15 mouse cellular contexts compared by ENCODE assay signal in the genomic region with DNA sequence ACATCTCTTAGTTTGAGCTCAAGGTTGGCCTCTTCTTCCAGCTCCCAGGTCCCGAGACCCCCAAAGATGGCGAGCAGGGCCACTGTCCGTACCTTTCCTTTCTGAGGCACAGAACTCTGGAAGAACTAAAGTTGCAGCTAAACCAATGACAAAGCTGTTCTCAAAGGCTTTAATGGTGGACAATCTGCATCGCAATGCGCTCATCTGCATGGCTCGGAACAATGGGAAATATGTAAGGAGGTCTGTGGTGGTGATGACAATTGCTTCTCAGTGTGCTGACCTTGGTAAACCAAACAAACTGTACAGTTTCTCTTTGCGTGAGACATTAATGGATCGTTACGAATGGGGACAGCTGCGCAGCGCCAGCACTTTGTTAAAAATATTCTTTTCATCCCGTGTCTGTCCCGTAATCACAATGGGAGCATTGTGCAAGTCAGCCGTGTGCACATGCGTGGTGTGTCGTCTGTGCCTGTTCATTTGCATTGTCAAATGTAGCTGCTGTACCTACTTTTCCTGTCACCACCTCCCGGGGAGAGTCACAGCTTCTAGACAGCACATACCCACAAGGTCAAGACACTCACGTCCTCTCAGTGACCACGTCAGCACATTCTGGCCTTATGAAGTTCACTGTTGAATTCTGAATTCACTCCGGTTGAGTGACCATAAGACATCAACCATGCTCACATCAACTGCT. TPM values are rescaled to one million over a fixed set of nuclear protein-coding genes. Genes with fewer than 3 reads are reported as not detected.
DNase-seq lines count a peak whose midpoint lies in the region; ATAC-seq lines count a peak whose summit lies in the region.
"Not testable (repeated sequence)": the region's sequence is repeated elsewhere in the genome, so short reads cannot be mapped to it uniquely, and the experiment has no call there.
"Had no signal": no experiment of that assay in that cellular context is flagged by ENCODE, and none has a peak within 500 bp of the region (broad histone marks: within the 10 kb centered on the region; RNA-seq: fewer than 3 reads in every experiment).

No protein-coding gene starts in this region.

- H3K4me3 ChIP-seq in forebrain, embryonic 14.5 days (ENCODE audit: low read depth, low read length); heart, embryonic 13.5 days; midbrain, embryonic 14.5 days (replicated peaks; ENCODE audit: low read depth, low read length): not testable (repeated sequence)

- not testable (repeated sequence) for H3K27me3 ChIP-seq in forebrain, embryonic 14.5 days (replicated peaks; ENCODE audit: control insufficient read depth, insufficient read depth, low read length); heart, embryonic 13.5 days (replicated peaks); midbrain, embryonic 14.5 days (ENCODE audit: control insufficient read depth, insufficient read depth, low read length)

- not testable (repeated sequence) for H3K9me3 ChIP-seq in forebrain, embryonic 14.5 days (replicated peaks; ENCODE audit: control insufficient read depth, low read length); heart, embryonic 13.5 days; midbrain, embryonic 14.5 days (ENCODE audit: control insufficient read depth, low read length)

- not testable (repeated sequence) for H3K36me3 ChIP-seq in forebrain, embryonic 14.5 days (ENCODE audit: control insufficient read depth, insufficient read depth, low read length); heart, embryonic 13.5 days; midbrain, embryonic 14.5 days (ENCODE audit: control insufficient read depth, insufficient read depth, low read length)

- not testable (repeated sequence) for H3K9ac ChIP-seq in forebrain, embryonic 14.5 days (ENCODE audit: low read length); heart, embryonic 13.5 days; midbrain, embryonic 14.5 days (replicated peaks; ENCODE audit: low read length)

- 65% methylated on average over 20 of the region's 20 CpGs for WGBS in forebrain, embryonic 14.5 days
- 66% methylated on average over 20 of the region's 20 CpGs for WGBS in heart, embryonic 13.5 days
- 77% methylated on average over 20 of the region's 20 CpGs for WGBS in midbrain, embryonic 14.5 days

- not testable (repeated sequence) for ATAC-seq in forebrain, embryonic 14.5 days; heart, embryonic 13.5 days (ENCODE audit: extremely low read depth, insufficient number of reproducible peaks, low FRiP score, low TSS enrichment); midbrain, embryonic 14.5 days (ENCODE audit: low FRiP score, low TSS enrichment)

- H3K27ac ChIP-seq in forebrain, embryonic 14.5 days (ENCODE audit: low read depth, low read length); heart, embryonic 13.5 days (replicated peaks); midbrain, embryonic 14.5 days (replicated peaks; ENCODE audit: low read depth, low read length): not testable (repeated sequence)

- peak; percentile 65 for DNase-seq in Muller cell, postnatal 12 days (ENCODE audit: inconsistent ontology term)
- peak; percentile 19 for DNase-seq in brain, adult 2 months (ENCODE audit: low read depth, low spot score)
- peak; percentile 16 for DNase-seq in forebrain, embryonic 14.5 days (ENCODE audit: low spot score)
- peak; percentile 10 for DNase-seq in midbrain, embryonic 14.5 days
- DNase-seq in retina, postnatal 1 day, result peak; percentile 76

- not testable (repeated sequence) for H3K4me2 ChIP-seq in forebrain, embryonic 14.5 days (ENCODE audit: low read length); midbrain, embryonic 14.5 days (ENCODE audit: low read length)
- 0 out of 2 replicates have a peak overlapping the region, but pooled peaks have one; percentile 9 for H3K4me2 ChIP-seq in heart, embryonic 13.5 days

- not testable (repeated sequence) for H3K4me1 ChIP-seq in forebrain, embryonic 14.5 days (ENCODE audit: control insufficient read depth, insufficient read depth, low read length); heart, embryonic 13.5 days; midbrain, embryonic 14.5 days (ENCODE audit: control insufficient read depth, insufficient read depth, low read length)

RNA-seq across cellular contexts. Expression of gene Ankrd10, which starts 30.6 kb away (rescaled TPM):
- polyA plus RNA-seq in forebrain, embryonic 14.5 days (2014; fragmentation: Nextera tagmentation; extraction: Ambion mirVana), result 98.8 and 118 TPM in 2 replicates
- polyA plus RNA-seq in heart, embryonic 13.5 days (2015; fragmentation: Nextera tagmentation; extraction: Ambion mirVana), result 51.4 and 55.3 TPM in 2 replicates
- 94.4 and 99.8 TPM in 2 replicates for polyA plus RNA-seq in midbrain, embryonic 14.5 days (2014; fragmentation: Nextera tagmentation; extraction: Ambion mirVana)

RNA-seq across cellular contexts. Expression of gene 1700016D06Rik, which starts 34.7 kb away (rescaled TPM):
- polyA plus RNA-seq in forebrain, embryonic 14.5 days (2014; fragmentation: Nextera tagmentation; extraction: Ambion mirVana), result not detected in 2 replicates
- not detected in 2 replicates for polyA plus RNA-seq in heart, embryonic 13.5 days (2015; fragmentation: Nextera tagmentation; extraction: Ambion mirVana)
- polyA plus RNA-seq in midbrain, embryonic 14.5 days (2014; fragmentation: Nextera tagmentation; extraction: Ambion mirVana), result not detected in 2 replicates
- polyA plus RNA-seq: adrenal gland, adult 2 months; embryonic facial prominence, embryonic 11.5 days; forebrain, embryonic 10.5 days; frontal cortex, adult 2 months; heart, embryonic 11.5 days; heart, embryonic 15.5 days; hindbrain, embryonic 13.5 days; hindbrain, embryonic 16.5 days; intestine, embryonic 15.5 days had no signal

Comparison
In these comparisons a context has a peak if more than half of its experiments do, and no peak if none do; other contexts are left out.
1. DNase-seq: peak in every context shown above with its lines; median percentile 76 in retina, postnatal 1 day; 65 in Muller cell, postnatal 12 days; 19 in brain, adult 2 months; 16 in forebrain, embryonic 14.5 days; 10 in midbrain, embryonic 14.5 days.